Mouse (Mus musculus): ENCODE data around the gene Shisa9. TPM values are rescaled to one million over a fixed set of nuclear protein-coding genes. Genes with fewer than 3 reads are reported as not detected.
A peak's percentile ranks its signal among the peaks of the same experiment; 100 is the strongest.
"Not testable (repeated sequence)": the region's sequence is repeated elsewhere in the genome, so short reads cannot be mapped to it uniquely, and the experiment has no call there.

Gene Shisa9
- 0.22 and 0.64 TPM in 2 replicates for polyA plus RNA-seq (2015; fragmentation: Nextera tagmentation; extraction: Ambion mirVana)

DNA sequence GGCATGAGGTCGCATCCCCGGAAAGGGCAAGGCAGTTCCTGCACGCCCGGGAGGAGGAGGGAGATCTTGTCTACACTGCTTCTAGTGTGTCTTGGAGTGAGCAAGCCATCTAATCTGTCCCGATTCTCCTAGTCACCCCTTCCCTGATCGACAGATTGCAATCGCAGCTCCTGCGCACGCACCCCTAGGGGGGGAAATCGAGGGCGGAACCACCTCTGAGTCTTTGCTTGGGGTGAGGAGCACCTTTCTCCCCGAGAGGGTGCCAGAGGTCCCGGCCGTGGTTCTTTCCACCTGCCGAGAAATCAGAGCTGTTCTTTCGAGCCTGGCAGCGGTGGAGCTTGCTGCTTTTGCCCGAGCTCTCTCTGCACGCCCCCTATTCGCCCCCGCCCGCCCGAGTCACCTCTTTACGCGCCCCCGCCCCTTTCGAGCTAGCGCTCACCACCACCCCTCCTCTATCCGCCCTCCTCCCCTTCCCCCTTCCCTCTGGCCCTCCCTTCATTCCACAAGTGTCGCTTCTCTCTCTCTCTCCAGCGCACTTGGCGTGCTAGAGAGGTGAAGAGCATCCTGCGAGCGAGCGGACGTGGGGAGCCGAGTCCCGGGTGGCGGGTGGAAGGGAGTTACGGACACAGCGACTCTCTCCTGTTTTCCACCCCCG, at the start of gene Shisa9:
Shisa9 (plus strand) TSS at position 498 of the 655 bp plus-strand sequence.
- peak; percentile 19 for DNase-seq (ENCODE audit: low spot score)
- no peak for ATAC-seq (ENCODE audit: low FRiP score, low TSS enrichment)

GRCm38 (mm10) chr16:11940477-11940876, 43.4 kb upstream of the Shisa9 start:
- no peak overlapping the region for H3K4me2 ChIP-seq (replicated peaks; ENCODE audit: low read depth)
- no peaks in the 10 kb centered on the region for H3K4me1 ChIP-seq (replicated peaks; ENCODE audit: control insufficient read depth, insufficient read depth)
- H3K36me3 ChIP-seq (ENCODE audit: control insufficient read depth, insufficient read depth, low read length): no peaks in the 10 kb centered on the region
- no peak overlapping the region for H3K27ac ChIP-seq (replicated peaks)
- no peak overlapping the region for H3K4me3 ChIP-seq (ENCODE audit: low read depth, low read length)
- ATAC-seq (ENCODE audit: low FRiP score, low TSS enrichment) (no peak), DNase-seq (ENCODE audit: low spot score) (peak; percentile 36)
- no peaks in the 10 kb centered on the region for H3K27me3 ChIP-seq (ENCODE audit: control insufficient read depth, insufficient read depth, low read length)
- H3K9ac ChIP-seq (ENCODE audit: low read length): no peak overlapping the region
- TF ChIP-seq CTCF (IDR thresholded peaks at IDR 0.05; ENCODE audit: low read depth): peak; percentile 87
- TF ChIP-seq EP300 (optimal IDR thresholded peaks at IDR 0.05): no peak
- 0 out of 2 replicates have a peak, but pooled peaks cover 3% of the 10 kb centered on the region for H3K9me3 ChIP-seq (ENCODE audit: control insufficient read depth, low read length)

More for the DNA sequence above, at the start of gene Shisa9:
- H3K9me3 ChIP-seq (ENCODE audit: control insufficient read depth, low read length): no peaks in the 10 kb centered on the region
- peak within 1 kb of the TSS; percentile 38; the same call in 1 of the 2 replicates for H3K9ac ChIP-seq (ENCODE audit: low read length)
- peaks cover 20% of the 10 kb centered on the region for H3K27me3 ChIP-seq (ENCODE audit: control insufficient read depth, insufficient read depth, low read length)
- WGBS: under 1% methylated on average over 39 of the region's 42 CpGs
- TF ChIP-seq EP300 (optimal IDR thresholded peaks at IDR 0.05) (no peak), CTCF (IDR thresholded peaks at IDR 0.05; ENCODE audit: low read depth) (no peak)
- H3K4me3 ChIP-seq (ENCODE audit: low read depth, low read length): peak within 1 kb of the TSS; percentile 52
- no peak within 1 kb of the TSS for H3K27ac ChIP-seq (replicated peaks)
- H3K4me2 ChIP-seq (replicated peaks; ENCODE audit: low read depth): peak within 1 kb of the TSS; percentile 79
- no peaks in the 10 kb centered on the region for H3K4me1 ChIP-seq (replicated peaks; ENCODE audit: control insufficient read depth, insufficient read depth)
- H3K36me3 ChIP-seq (ENCODE audit: control insufficient read depth, insufficient read depth, low read length): no peaks in the 10 kb centered on the region

GRCm38 (mm10) chr16:11960691-11961090, 23.2 kb upstream of the Shisa9 start:
- H3K9ac ChIP-seq (ENCODE audit: low read length): no peak overlapping the region
- no peaks in the 10 kb centered on the region for H3K9me3 ChIP-seq (ENCODE audit: control insufficient read depth, low read length)
- no peak for DNase-seq (ENCODE audit: low spot score)
- WGBS: 82% methylated on average over 1 of the region's 1 CpGs
- no peak overlapping the region for H3K27ac ChIP-seq (replicated peaks)
- TF ChIP-seq EP300 (optimal IDR thresholded peaks at IDR 0.05) (no peak), CTCF (IDR thresholded peaks at IDR 0.05; ENCODE audit: low read depth) (no peak)
- H3K27me3 ChIP-seq (ENCODE audit: control insufficient read depth, insufficient read depth, low read length): no peaks in the 10 kb centered on the region
- no peaks in the 10 kb centered on the region for H3K4me1 ChIP-seq (replicated peaks; ENCODE audit: control insufficient read depth, insufficient read depth)
- no peaks in the 10 kb centered on the region for H3K36me3 ChIP-seq (ENCODE audit: control insufficient read depth, insufficient read depth, low read length)
- no peak overlapping the region for H3K4me3 ChIP-seq (ENCODE audit: low read depth, low read length)
- no peak overlapping the region for H3K4me2 ChIP-seq (replicated peaks; ENCODE audit: low read depth)
- no peak for ATAC-seq (ENCODE audit: low FRiP score, low TSS enrichment)

DNA sequence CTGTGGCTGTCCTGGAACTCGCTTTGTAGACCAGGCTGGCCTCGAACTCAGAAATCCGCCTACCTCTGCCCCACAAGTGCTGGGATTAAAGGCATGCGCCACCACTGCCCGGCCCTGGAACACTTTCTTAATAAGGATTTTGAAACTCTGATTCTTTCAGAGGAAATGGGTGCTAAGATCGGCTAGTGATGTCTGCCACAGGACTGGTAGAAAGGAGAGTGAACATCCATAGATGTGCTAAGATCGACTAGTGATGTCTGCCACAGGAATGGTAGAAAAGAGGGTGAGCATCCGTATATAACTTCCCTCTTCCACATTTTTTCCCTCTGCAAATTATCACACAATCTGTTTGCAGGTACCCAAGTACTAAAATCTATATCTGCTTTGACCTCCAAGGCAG, 17.9 kb upstream of the Shisa9 start:
- Histone ChIP-seq H3K4me3 (ENCODE audit: low read depth, low read length) (no peak overlapping the region), H3K36me3 (ENCODE audit: control insufficient read depth, insufficient read depth, low read length) (no peaks in the 10 kb centered on the region), H3K27me3 (ENCODE audit: control insufficient read depth, insufficient read depth, low read length) (no peaks in the 10 kb centered on the region), H3K4me1 (replicated peaks; ENCODE audit: control insufficient read depth, insufficient read depth) (no peaks in the 10 kb centered on the region), H3K27ac (replicated peaks) (no peak overlapping the region), H3K4me2 (replicated peaks; ENCODE audit: low read depth) (no peak overlapping the region), H3K9me3 (ENCODE audit: control insufficient read depth, low read length) (no peaks in the 10 kb centered on the region), H3K9ac (ENCODE audit: low read length) (no peak overlapping the region)
- WGBS: 87% methylated on average over 8 of the region's 8 CpGs
- TF ChIP-seq EP300 (optimal IDR thresholded peaks at IDR 0.05) (no peak), CTCF (IDR thresholded peaks at IDR 0.05; ENCODE audit: low read depth) (no peak)
- DNase-seq (ENCODE audit: low spot score): no peak
- ATAC-seq (ENCODE audit: low FRiP score, low TSS enrichment): no peak

GRCm38 (mm10) chr16:11966810-11967209, 17.1 kb upstream of the Shisa9 start:
- not testable (repeated sequence) for H3K9ac ChIP-seq (ENCODE audit: low read length); DNase-seq (ENCODE audit: low spot score); H3K9me3 ChIP-seq (ENCODE audit: control insufficient read depth, low read length); H3K4me2 ChIP-seq (replicated peaks; ENCODE audit: low read depth); H3K4me3 ChIP-seq (ENCODE audit: low read depth, low read length); H3K4me1 ChIP-seq (replicated peaks; ENCODE audit: control insufficient read depth, insufficient read depth); H3K36me3 ChIP-seq (ENCODE audit: control insufficient read depth, insufficient read depth, low read length); H3K27ac ChIP-seq (replicated peaks); H3K27me3 ChIP-seq (ENCODE audit: control insufficient read depth, insufficient read depth, low read length); ATAC-seq (ENCODE audit: low FRiP score, low TSS enrichment)
- WGBS: 90% methylated on average over 2 of the region's 5 CpGs

GRCm38 (mm10) chr16:11967579-11967978, 16.3 kb upstream of the Shisa9 start:
- H3K9ac ChIP-seq (ENCODE audit: low read length): no peak overlapping the region
- TF ChIP-seq EP300 (optimal IDR thresholded peaks at IDR 0.05): no peak
- peak; percentile 29 for TF ChIP-seq CTCF (IDR thresholded peaks at IDR 0.05; ENCODE audit: low read depth)
- no peak overlapping the region for H3K4me2 ChIP-seq (replicated peaks; ENCODE audit: low read depth)
- no peak overlapping the region for H3K27ac ChIP-seq (replicated peaks)
- no peaks in the 10 kb centered on the region for H3K9me3 ChIP-seq (ENCODE audit: control insufficient read depth, low read length)
- no peak for DNase-seq (ENCODE audit: low spot score)
- H3K4me1 ChIP-seq (replicated peaks; ENCODE audit: control insufficient read depth, insufficient read depth): no peaks in the 10 kb centered on the region
- 66% methylated on average over 2 of the region's 2 CpGs for WGBS
- H3K36me3 ChIP-seq (ENCODE audit: control insufficient read depth, insufficient read depth, low read length): no peaks in the 10 kb centered on the region
- ATAC-seq (ENCODE audit: low FRiP score, low TSS enrichment): no peak
- no peaks in the 10 kb centered on the region for H3K27me3 ChIP-seq (ENCODE audit: control insufficient read depth, insufficient read depth, low read length)
- no peak overlapping the region for H3K4me3 ChIP-seq (ENCODE audit: low read depth, low read length)

All from stomach, postnatal 0 days (tissue).